Mouse (Mus musculus): ENCODE data around the gene Theg.

Gene Theg

GRCm38 (mm10) chr10:79553691-79554090 lies 33.4 kb downstream of the Theg start:
- DNase-seq = no peak

- DNase-seq = no peak
Observed at GRCm38 (mm10) chr10:79553176-79553575, 34.0 kb downstream of the Theg start.

GRCm38 (mm10) chr10:79552531-79552930 lies 34.6 kb downstream of the Theg start:
- no peak for DNase-seq

GRCm38 (mm10) chr10:79550366-79550765 lies 36.8 kb downstream of the Theg start:
- no peak for DNase-seq

- no peak for DNase-seq
Observed at GRCm38 (mm10) chr10:79548971-79549723, 38.0 kb downstream of the Theg start.

- no peak for DNase-seq
Observed at GRCm38 (mm10) chr10:79548546-79548945, 38.6 kb downstream of the Theg start.

GRCm38 (mm10) chr10:79547148-79547675 lies 39.9 kb downstream of the Theg start:
- no peak for DNase-seq

- DNase-seq = no peak
Observed at GRCm38 (mm10) chr10:79546483-79546882, 40.6 kb downstream of the Theg start.

- no peak for DNase-seq
Observed at GRCm38 (mm10) chr10:79545891-79546290, 41.2 kb downstream of the Theg start.

- no peak for DNase-seq
Observed at GRCm38 (mm10) chr10:79544631-79545030, 42.5 kb downstream of the Theg start.

GRCm38 (mm10) chr10:79543884-79544597 lies 43.1 kb downstream of the Theg start:
- DNase-seq = no peak

GRCm38 (mm10) chr10:79542171-79542570 lies 45.0 kb downstream of the Theg start:
- no peak for DNase-seq

GRCm38 (mm10) chr10:79541522-79541921 lies 45.6 kb downstream of the Theg start:
- no peak for DNase-seq

- DNase-seq = no peak
Observed at GRCm38 (mm10) chr10:79540746-79541145, 46.4 kb downstream of the Theg start.

GRCm38 (mm10) chr10:79539701-79540495 lies 47.2 kb downstream of the Theg start:
- DNase-seq = no peak

GRCm38 (mm10) chr10:79538873-79539272 lies 48.3 kb downstream of the Theg start:
- no peak for DNase-seq

- no peak for DNase-seq
Observed at GRCm38 (mm10) chr10:79538323-79538722, 48.8 kb downstream of the Theg start.

GRCm38 (mm10) chr10:79537781-79538180 lies 49.4 kb downstream of the Theg start:
- no peak for DNase-seq

GRCm38 (mm10) chr10:79537271-79537670 lies 49.9 kb downstream of the Theg start:
- DNase-seq = no peak

GRCm38 (mm10) chr10:79536461-79537080 lies 50.6 kb downstream of the Theg start:
- DNase-seq = no peak

- DNase-seq = no peak
Observed at GRCm38 (mm10) chr10:79535431-79535830, 51.7 kb downstream of the Theg start.

- no peak for DNase-seq
Observed at GRCm38 (mm10) chr10:79534426-79534825, 52.7 kb downstream of the Theg start.

Data from lung, postnatal 14 days (tissue).